Mouse (Mus musculus): ENCODE data around the gene Cldn16.
"Not testable (repeated sequence)": the region's sequence is repeated elsewhere in the genome, so short reads cannot be mapped to it uniquely, and the experiment has no call there.

Gene Cldn16

DNA sequence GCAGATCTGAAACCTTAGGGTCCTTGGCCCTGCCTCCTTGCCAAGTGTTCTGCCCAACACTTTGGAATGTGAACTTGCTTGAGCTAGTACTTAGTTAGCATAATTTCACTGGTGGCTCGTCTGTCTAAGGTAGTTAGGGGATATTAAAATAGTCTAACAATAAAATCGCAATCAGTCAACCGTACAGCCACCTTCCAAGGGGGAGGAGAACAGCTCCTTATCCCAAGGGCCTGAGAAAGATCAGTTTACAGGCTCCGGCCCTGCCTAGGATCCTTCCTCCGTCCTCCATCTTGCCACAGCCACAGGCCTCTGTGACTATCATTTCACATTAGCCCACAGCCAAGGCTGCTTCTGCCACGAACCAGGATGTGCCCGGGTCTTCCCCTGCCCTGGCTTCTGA, at the start of gene Cldn16:
Gene Cldn16 (plus strand): TSS at position 301 of the 400 bp plus-strand sequence.
- in situ Hi-C loops (cut with MboI; ENCODE audit: unreplicated experiment in 2 of 2): no loop called here

DNA sequence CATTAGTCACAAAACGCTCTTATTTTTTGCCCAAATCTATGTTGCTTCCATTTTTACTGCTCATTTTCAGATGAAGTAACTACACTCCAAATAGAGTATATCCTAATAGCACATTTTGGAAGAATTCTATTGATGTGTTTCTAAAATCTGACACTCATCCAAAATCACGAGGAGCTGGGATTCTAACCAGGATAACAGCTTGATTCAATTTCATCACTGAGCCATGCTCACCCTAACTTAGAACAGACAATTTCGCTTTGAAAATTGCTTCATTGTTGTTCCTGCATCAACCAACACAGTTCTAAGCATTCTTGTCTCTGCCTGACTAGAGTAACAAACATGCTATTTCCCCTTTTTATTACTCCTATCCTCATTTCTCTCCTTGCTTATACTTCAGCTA, 44.3 kb upstream of the Cldn16 start:
- in situ Hi-C loops (cut with MboI; ENCODE audit: unreplicated experiment in 2 of 2): no loop called here

DNA sequence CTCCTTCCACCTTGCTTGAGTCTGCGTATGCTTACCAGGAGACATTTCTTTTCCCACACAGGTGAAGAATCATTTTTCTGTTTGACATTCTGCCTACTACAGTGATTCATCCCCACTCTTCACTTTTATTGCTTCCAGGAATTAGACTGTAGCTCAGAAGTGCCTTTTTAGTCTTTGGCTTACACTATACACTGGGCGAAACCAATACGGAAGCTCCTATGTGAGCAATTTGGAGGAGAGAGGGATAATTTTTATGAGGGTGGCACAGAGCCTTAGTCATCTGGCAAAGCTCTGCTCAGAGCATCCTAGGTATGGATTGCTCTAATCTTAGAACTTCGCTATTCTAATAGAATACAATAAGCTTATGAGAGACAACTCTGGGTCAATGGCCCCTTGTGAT, 40.9 kb upstream of the Cldn16 start:
- in situ Hi-C loops (cut with MboI; ENCODE audit: unreplicated experiment in 2 of 2): no loop called here

DNA sequence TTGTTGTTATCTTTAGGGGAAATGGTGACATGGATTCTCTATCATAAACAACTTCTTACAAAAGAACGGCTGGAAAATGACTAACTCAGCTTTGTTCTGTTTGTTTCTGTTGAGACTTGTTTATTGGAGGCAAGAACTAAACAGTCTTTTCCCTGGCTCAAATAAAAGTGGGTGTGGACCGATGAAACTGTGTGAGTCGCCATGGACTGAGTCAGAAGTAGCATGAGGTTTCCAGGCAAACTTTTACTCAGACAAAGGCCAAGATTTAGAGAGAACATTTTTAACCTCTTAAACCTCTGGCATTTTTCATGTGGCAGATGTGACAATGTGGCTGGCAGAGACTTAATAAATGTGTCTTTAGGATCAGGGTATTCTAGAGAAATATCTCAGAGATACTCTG, 32.7 kb upstream of the Cldn16 start:
- in situ Hi-C loops (cut with MboI; ENCODE audit: unreplicated experiment in 2 of 2): no loop called here

DNA sequence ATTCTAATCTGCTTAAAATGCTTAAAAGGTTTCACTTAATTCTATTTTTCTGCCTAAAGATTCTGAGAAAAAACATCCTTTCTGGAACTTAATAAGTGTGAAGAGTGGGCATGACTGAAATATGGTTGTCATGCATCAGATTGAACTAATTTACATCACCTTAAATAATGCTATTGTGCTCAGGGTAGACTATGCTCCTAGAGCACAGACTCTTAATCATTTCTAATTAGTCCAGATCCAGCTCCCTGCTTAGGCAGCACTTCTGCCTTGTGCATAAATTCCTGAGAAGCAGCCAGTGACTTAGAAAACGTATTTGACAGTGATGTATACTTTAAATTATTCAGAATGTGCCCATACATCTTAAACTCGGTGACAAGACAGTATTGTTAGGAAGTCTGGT, 29.4 kb upstream of the Cldn16 start:
- in situ Hi-C loops (cut with MboI; ENCODE audit: unreplicated experiment in 2 of 2): no loop called here

DNA sequence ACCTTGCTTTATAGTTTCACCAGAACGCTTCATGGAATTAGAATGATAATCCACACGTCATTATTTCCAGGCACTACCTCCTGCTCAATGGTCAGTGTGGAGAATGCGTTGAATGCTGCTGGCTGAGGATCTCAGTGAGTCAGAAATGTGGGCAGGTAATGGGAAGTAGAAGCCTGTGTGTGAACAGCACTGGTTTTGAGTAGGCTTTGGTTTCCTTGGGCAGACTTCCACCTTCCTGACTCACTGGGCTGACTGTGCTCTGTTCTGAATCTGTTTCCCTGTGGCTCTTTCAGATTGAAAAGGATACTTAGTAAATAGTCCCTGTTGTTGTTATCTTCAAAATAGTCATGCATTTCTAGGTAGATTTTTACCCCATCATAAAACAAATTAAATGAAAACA, 22.9 kb upstream of the Cldn16 start:
- in situ Hi-C loops (cut with MboI; ENCODE audit: unreplicated experiment in 2 of 2): no loop called here

DNA sequence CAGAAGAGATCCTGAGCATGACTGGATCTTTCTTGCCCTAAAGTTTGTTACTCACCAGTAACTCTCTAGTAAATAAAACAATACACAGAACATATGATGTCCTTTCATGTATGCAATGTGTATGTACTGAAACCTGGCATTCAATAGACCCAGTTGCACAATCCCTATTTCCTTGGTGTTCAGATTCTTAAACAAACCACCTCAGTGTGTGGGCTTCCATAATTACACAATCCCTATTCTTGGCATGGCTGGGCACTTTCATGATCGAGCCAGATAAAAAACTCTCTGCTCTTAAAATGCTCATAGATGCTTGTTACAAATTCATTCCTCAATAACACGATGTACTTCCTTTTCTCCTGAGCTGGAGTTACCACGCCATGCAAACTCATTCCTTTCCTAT, 21.8 kb upstream of the Cldn16 start:
- in situ Hi-C loops (cut with MboI; ENCODE audit: unreplicated experiment in 2 of 2): no loop called here

DNA sequence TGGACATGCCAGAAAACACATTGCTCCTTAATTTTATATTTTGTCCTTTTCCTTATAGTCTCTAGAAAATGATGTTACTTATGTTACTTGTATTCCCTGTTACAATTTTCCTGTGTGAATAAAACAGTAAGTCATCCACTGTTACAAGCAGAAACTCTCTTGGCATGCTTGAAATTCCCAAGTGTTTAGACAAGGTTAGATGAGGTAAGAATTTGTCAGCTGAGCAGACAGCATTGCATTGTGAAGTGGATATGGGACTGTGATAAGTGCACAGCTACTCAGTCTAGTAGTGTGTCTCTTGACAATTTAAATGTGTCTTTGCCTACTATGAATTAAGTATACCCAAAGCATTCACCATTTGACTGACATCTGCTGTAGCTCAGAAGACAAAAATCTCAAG, 18.1 kb upstream of the Cldn16 start:
- in situ Hi-C loops (cut with MboI; ENCODE audit: unreplicated experiment in 2 of 2): no loop called here

DNA sequence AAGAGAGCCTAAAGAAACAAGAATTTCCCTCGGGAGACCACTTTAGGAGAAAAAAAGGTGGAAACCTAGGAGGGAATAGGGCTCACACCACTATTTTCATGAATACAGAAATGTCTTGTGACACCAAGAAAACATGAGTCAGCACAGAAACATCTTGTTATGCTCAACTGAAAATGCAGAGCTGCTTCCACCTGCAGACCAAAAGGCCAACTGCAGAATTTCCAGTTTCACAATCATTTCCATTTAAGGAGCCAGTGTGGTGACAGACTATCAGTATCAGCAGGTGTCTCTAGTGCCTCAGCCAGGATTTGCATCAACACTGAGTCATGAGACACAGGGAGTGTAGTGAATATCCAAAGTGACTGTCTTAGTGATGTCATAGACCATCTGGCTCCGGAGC, 15.3 kb upstream of the Cldn16 start:
- in situ Hi-C loops (cut with MboI; ENCODE audit: unreplicated experiment in 2 of 2): no loop called here

DNA sequence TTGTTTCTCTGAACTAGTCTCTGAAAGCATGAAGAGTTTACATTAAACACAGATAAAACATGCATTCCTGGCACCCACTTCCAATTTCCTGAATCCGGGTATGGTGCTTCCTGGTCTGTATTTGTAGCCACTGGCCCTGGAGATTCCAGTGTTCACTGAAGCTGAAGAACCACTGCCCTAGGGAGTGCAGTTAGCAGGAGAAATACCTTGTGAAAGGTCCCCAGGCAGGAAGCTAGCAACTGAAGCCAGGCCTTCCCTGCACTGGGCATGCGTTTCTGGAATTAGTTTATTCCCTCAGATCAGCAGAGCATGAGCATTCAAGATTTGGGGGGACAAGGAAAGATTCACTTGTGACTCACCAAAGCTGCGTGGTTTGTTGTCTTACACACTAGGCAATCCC, 8.8 kb upstream of the Cldn16 start:
- in situ Hi-C loops (cut with MboI; ENCODE audit: unreplicated experiment in 2 of 2): no loop called here

DNA sequence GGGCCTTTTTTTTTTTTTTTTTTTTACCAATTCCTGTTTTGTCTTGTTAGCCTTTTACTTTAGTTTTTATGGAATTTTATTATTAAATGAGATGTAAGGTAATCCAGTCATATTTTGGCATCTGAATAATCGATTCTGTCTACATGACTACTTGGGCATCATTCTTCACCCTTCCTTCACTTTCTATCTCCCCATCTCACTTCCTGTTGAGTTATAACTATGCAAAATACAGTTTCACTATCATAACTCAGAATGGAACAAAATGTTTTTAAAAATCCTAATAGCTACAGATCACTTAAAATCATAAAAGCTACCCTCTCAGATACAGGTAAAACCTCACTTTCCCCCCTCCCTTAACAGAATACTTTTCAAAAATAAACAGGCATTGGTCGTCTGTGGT, 6.8 kb upstream of the Cldn16 start:
- in situ Hi-C loops (cut with MboI; ENCODE audit: unreplicated experiment in 2 of 2): no loop called here

DNA sequence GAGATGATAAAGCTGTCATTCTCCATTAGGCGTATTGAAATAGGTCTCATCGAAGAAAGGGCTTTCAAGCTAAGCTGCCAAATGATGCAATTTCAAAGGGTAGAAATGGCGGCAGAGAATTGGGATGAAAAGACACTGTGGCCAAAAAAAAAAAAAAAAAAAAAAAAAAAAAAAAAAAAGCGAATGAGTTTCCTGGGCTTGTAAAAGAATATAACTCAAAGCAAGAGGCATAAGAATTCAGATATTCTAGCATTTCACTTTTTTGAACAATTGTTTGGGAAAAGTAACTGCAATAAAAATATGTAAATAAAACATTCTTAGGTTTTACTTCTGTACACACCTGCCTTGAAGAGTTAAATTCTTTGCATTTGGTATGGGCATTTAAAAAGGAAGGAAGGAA, 3.6 kb downstream of the Cldn16 start:
- in situ Hi-C loops (cut with MboI; ENCODE audit: unreplicated experiment in 2 of 2): no loop called here

DNA sequence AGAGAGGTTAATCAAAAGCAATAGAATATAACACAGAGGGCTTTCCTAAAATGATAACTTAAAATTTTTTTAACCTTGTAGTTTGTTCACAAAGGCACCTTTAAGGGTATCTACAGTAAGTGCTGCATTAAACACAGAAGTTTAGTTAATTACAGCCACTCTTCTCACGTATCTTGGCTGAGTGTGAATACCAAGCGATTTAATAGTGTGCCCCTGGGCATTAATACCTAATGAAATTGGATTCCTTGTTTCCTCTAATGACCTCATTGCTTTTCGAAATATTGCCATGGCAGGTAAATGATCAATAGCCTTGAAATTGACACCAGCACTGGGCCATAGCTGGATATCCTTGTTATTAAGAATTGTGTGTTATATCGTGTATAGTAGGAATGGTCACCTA, 8.3 kb downstream of the Cldn16 start:
- in situ Hi-C loops (cut with MboI; ENCODE audit: unreplicated experiment in 2 of 2): no loop called here

DNA sequence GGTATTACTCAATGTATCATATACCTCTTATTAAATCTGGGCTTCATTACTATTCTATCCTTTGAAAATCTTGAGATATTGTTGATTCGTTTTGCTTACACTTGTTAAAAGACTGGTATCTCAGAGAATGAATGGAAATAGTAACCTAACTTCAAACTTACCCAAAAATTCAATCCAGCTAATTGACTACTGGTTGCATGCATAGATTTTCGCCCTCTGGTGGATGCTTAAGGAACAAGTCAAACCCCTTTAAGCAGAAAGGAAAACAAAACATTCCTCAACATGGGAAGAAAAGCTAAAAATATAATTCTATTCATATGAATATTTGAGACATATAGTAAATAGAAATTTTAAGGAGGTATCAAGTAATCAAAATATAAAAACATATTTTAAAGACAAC, 32.8 kb downstream of the Cldn16 start:
- in situ Hi-C loops (cut with MboI; ENCODE audit: unreplicated experiment in 2 of 2): no loop called here

DNA sequence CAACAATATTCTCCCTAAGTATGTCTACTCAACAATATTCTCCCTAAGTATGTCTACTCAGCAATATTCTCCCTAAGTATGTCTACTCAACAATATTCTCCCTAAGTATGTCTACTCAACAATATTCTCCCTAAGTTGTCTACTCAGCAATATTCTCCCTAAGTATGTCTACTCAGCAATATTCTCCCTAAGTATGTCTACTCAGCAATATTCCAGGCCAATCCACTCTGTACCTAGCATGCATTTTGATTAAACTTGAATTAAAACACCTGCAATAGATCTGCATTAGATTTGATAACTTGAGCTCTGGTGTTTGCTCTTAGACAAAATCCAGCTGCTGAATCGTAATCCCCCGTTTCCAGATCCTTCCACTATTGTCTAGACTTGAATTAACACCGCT, 36.8 kb downstream of the Cldn16 start:
- in situ Hi-C loops (cut with MboI; ENCODE audit: unreplicated experiment in 2 of 2): not testable (repeated sequence)

DNA sequence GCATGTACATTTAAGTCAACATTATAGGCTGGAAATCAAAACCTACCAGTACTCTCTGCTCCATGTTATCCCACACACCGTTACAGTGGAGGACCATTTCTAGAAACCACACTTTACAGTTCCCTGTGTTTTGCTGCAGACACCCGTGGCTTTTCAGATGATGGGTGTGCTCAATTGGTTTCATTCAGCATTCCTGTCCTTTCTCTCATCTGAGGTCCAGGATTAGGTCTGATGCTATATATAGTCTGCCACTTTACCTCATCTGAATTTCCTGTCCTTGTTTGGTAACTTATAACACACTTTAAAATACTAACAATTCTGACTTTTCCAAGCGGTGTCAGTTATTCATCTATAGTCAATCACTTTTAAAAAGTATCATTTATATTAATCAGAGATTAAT, 37.8 kb downstream of the Cldn16 start:
- in situ Hi-C loops (cut with MboI; ENCODE audit: unreplicated experiment in 2 of 2): no loop called here

DNA sequence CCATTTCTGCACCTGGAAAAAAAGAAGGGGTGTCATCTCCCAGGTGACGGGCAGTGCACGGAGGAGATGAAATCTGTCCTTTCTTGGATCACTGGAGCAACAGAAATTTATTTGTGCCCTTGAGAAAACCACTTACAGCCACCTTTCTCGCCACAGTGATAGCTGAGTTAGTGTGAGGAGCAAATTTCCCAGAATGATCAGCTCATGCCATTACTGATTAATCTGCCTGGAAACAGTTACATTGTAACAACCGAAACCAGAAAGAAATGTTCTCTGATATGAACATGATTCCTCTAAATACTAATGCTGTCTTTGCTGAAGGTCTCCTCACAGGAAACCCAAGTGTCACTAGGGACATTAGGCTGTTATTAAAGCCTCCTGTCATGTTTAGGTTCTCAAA, 42.0 kb downstream of the Cldn16 start:
- in situ Hi-C loops (cut with MboI; ENCODE audit: unreplicated experiment in 2 of 2): no loop called here

DNA sequence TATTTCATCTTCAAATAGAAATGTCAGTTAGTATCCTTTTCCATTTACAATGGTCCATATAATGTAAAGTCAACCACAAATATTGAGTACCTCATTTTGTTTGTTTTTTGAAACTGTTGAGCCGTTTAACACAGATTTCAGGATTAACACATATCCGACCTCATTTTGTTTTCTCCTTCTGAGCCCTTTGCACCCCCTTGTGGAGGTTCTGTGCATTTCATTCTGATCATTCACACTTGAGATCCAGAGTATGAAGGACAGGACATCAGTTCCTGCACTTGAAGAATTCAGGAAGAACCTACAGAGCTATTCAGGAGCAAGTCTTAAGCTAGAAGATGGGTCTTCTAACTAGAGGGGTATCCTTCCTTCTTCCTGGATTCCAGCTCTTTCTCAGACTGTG, 56.7 kb downstream of the Cldn16 start:
- in situ Hi-C loops (cut with MboI; ENCODE audit: unreplicated experiment in 2 of 2): no loop called here

DNA sequence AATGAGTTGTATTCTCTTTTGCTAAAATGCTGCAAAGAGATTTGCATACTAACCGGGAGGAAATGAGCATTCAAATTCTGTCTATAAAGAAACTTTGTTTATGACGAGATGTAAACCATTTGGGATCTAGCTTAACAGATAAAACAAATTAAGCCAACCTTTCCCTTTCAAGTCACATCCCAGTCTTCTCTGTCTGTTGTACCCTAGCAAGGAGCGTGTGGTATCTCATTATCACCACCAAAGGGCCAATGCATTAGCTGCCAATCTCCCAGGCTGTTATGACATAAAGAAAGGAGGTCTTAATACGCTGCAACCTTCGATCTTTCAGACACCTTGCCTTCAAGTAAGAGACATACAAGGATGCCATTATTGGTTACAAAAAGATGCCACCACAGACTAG, 62.9 kb downstream of the Cldn16 start:
- in situ Hi-C loops (cut with MboI; ENCODE audit: unreplicated experiment in 2 of 2): no loop called here

DNA sequence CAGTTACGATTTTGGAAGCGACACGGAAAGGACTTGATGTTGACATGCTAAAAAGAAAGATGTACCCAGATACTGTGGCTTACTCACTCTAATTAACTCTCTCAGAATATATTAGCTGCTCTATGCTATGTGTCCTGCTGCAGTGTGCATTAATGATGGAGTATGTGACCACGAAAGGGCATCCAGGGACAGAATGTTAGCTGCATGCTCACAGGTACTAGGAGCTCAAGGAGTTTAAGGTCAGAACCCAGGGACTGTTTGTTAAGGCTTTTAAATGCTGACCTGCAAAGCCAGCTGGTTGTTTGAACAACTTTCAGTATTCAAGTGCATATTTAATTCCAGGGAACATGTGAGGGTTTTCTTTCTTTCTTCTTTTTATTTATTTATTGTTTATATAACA, 63.7 kb downstream of the Cldn16 start, which contains the start of gene Tmem207:
Gene Tmem207 (minus strand): TSS at position 101 of the 400 bp plus-strand sequence.
- in situ Hi-C loops (cut with MboI; ENCODE audit: unreplicated experiment in 2 of 2): no loop called here

DNA sequence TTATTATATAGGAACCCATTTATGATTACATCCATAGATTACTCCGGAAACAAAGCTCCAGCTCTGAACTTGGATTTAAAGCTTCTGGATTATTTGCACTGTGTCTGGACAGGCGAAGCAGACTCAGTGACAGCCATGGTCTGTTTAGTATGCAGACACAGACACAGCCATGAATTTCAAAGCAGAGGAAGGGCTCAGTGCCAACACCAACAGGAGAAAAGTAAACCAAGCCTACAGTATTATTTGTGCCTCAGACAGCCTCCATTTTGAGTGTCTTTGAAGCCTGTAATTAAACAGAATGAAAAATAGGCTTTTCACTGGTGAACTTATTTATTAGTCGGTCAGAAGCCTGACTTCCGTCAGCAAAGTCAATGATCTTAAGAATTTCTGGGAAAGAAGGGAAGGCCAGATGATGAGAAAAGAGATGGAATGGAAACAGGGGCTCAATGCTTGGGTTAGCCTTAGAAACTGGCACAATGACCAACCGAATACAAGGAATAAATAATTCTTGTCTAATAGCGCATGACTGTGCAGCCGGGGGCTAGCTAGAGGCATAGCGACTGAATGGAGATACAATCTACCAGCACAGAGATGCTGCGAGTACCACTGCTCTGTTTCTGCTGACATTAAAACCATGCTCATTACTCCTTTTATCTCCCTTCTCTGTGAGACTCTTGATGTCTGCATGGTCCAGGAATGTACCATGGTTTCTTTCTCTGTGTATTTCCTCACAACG, 65.2 kb downstream of the Cldn16 start:
- in situ Hi-C loops (cut with MboI; ENCODE audit: unreplicated experiment in 2 of 2): no loop called here

DNA sequence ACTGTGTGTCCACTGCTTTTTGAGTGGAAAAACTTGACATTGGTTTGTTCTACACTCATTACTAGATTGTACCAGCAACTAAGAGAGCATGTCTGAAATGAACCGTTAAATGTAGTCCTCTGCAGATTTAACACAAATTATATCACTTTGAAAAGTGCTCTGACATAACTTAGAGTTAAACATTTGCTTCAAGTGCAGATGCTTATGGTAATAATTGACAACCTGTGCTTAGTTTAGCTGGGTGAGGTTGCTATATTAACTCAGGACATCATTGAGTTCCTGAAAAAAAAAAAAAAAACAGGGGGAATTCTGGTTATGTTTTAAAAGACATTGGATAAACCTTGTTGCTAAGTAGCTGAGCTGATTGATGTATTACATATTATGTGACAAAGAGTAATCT, 67.5 kb downstream of the Cldn16 start:
- in situ Hi-C loops (cut with MboI; ENCODE audit: unreplicated experiment in 2 of 2): no loop called here

DNA sequence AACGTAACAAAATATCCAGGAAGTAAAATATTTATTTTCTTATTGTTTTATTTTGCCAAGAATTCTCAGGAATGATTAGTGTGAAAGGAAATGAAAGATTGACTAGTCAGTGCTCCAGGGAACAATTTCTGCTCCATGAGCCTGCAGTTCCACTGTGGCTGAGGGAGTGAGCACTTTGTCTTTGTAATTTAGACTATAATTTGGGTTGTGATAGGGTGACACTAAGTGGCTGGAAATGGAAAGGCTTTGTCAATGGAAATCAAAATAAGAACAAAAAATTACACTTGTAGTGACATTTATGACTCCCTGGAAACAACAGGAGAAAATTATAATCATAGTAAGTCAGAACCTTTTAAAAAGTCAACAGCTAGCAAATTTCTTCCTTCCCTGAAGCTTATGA, 69.4 kb downstream of the Cldn16 start:
- in situ Hi-C loops (cut with MboI; ENCODE audit: unreplicated experiment in 2 of 2): no loop called here
